Mouse (Mus musculus) hindbrain, postnatal 0 days (tissue): ENCODE data around the gene Idnk. TPM values are rescaled to one million over a fixed set of nuclear protein-coding genes. Genes with fewer than 3 reads are reported as not detected.

ENCODE experiments used
- ATAC-seq: fragments of 200-750 bp; cut with Nextera tagmentation; 2 replicates; pipeline ENCODE4 v1.8.0; 2017; ENCODE audit warnings: mild to moderate bottlenecking, moderate TSS enrichment, moderate library complexity
- DNase-seq: peaks from one replicate; pipeline ENCODE4 v3.0.0-alpha.2; 2015; ENCODE audit warnings: low spot score
- H3K27ac ChIP-seq: fragments of 300-500 bp; sonication (generic); 2 replicates; pipeline ENCODE4 v1.5.1; 2014; ENCODE audit warnings: mild to moderate bottlenecking
- H3K27me3 ChIP-seq: fragments of 300-500 bp; sonication (generic); 2 replicates; pipeline ENCODE4 v1.6.1; 2014; ENCODE audit warnings: low read length, mixed read lengths; ENCODE audit not compliant: insufficient read depth
- H3K36me3 ChIP-seq: fragments of 300-500 bp; sonication (generic); 2 replicates; pipeline ENCODE4 v1.6.1; 2014; ENCODE audit warnings: low read length, mixed read lengths; ENCODE audit not compliant: insufficient read depth
- H3K4me1 ChIP-seq: fragments of 300-500 bp; sonication (generic); 2 replicates; pipeline ENCODE4 v1.6.1; 2014; ENCODE audit warnings: antibody characterized with exemption, low read length, mixed read lengths; ENCODE audit not compliant: insufficient read depth
- H3K4me2 ChIP-seq: fragments of 300-500 bp; sonication (generic); 2 replicates; pipeline ENCODE4 v1.6.1; 2014; ENCODE audit warnings: low read depth, mild to moderate bottlenecking, low read length, moderate library complexity, mixed read lengths
- H3K4me3 ChIP-seq: fragments of 300-500 bp; sonication (generic); 2 replicates; pipeline ENCODE4 v1.5.1; 2014; ENCODE audit warnings: low read length
- H3K9ac ChIP-seq: fragments of 300-500 bp; sonication (generic); replicated peaks from 2 replicates; pipeline ENCODE4 v1.6.1; 2014; ENCODE audit warnings: mild to moderate bottlenecking, low read length, moderate library complexity, mixed read lengths
- H3K9me3 ChIP-seq: fragments of 300-500 bp; sonication (generic); 2 replicates; pipeline ENCODE4 v1.6.1; 2016; ENCODE audit warnings: low read length, mixed read lengths
- CTCF ChIP-seq: IDR thresholded peaks from 2 replicates; pipeline ENCODE4 v1.5.1; 2016; ENCODE audit warnings: antibody characterized with exemption, control low read depth, low read depth
- WGBS: fragments of 180-500 bp; shearing (Covaris S2); extraction: QIAGEN DNeasy Blood & Tissue Kit; methylation state at CpG from one replicate; pipeline ENCODE4 v1.1.7; 2014; 5-methylcytosine and 5-hydroxymethylcytosine counted together
- polyA plus RNA-seq: library from polyadenylated mRNA; unstranded; fragments of >200 nt; fragmentation: Nextera tagmentation; extraction: Ambion mirVana; gene quantifications from 2 replicates; pipeline ENCODE4 v1.2.1, GENCODE M21; 2015
- total RNA-seq: library from RNA; depleted of rRNA; stranded (reverse); fragments of >200 nt; gene quantifications from 2 replicates; pipeline ENCODE4 v1.2.3, GENCODE M21; 2014

Idnk gene
- total and polyA plus RNA-seq, 2 experiments from 2014 or later = 20.6 to 55.3 TPM

DNA sequence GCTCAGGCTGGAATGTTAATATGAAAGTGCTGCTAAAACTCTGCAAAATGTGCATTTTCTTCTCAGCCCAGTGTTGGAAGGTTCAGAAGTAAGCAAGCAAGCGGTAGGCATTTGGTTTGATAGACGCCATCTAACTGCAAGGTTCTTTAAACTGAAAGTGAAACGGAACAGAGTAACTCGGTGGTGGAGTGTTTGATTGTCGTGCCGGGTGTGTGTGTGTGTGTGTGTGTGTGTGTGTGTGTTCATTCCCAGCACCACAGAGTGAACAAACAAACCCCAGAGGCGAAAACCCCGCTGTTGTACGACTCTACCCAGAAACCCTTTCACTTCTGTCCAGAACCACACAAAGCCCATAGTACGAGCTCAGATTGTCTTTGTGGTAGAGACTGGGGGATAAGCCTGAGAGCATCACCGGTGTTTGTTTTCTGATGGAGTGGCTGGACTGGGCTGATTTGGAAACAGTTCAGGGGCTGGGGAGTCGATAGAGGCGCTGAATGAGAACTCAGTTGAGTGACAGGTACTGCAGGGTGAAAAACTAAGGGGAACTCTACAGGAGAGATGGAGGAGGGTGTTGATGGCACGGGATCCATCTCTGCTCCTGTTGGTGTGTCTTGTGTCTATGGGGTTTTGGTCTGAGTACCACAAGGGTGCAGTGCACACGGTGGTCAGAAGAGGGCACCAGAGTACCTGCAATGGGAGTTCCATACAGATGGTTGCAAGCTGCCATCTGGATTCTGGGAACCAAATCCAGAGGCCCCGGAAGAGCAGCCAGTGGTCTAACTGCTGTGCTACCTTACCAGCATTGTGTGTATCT is 857 bp downstream of the Idnk start:
- H3K36me3 ChIP-seq = peaks cover 11% of the 10 kb centered on the region; the same call in 1 of the 2 replicates
- ATAC-seq (peak; percentile 84), DNase-seq (peak; percentile 95)
- 0 out of 2 replicates have a peak, but pooled peaks cover 4% of the 10 kb centered on the region for H3K4me1 ChIP-seq
- H3K27ac ChIP-seq = peak overlapping the region; percentile 75
- H3K9me3 ChIP-seq = no peaks in the 10 kb centered on the region
- H3K4me2 ChIP-seq = peak overlapping the region; percentile 99
- peak overlapping the region; percentile 72 for H3K9ac ChIP-seq
- WGBS = 4% methylated on average over 16 of the region's 16 CpGs
- H3K4me3 ChIP-seq = peak overlapping the region; percentile 78
- peak; percentile 96 for TF ChIP-seq CTCF
- H3K27me3 ChIP-seq = no peaks in the 10 kb centered on the region

DNA sequence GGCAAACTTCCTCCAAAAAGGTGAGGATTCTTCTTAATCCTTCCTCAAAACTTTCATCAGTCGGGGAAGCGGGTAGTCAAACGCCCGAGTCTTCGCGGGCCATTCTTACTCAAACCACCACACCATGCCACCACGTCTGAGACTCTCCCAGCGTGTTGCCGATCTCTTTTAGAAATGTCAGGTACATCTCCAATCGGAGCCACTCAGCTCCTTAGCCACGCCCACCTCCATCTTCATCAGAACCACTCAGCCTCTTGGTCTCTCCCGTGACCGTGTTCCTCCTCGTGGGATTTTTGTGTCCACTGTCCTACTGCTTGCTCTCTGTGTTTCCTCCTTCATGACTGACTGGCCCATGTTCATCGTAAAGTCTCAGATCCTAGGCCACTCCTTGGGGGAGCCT is 3.3 kb downstream of the Idnk start:
- 0 out of 2 replicates have a peak, but pooled peaks cover 4% of the 10 kb centered on the region for H3K4me1 ChIP-seq
- ATAC-seq = no peak
- H3K4me3 ChIP-seq = no peak overlapping the region
- DNase-seq = no peak
- H3K36me3 ChIP-seq = peaks cover 11% of the 10 kb centered on the region; the same call in 1 of the 2 replicates
- no peaks in the 10 kb centered on the region for H3K27me3 ChIP-seq
- H3K9me3 ChIP-seq = no peaks in the 10 kb centered on the region
- H3K27ac ChIP-seq = no peak overlapping the region
- H3K4me2 ChIP-seq = no peak overlapping the region
- H3K9ac ChIP-seq = no peak overlapping the region
- 96% methylated on average over 15 of the region's 15 CpGs for WGBS
- TF ChIP-seq CTCF = no peak

DNA sequence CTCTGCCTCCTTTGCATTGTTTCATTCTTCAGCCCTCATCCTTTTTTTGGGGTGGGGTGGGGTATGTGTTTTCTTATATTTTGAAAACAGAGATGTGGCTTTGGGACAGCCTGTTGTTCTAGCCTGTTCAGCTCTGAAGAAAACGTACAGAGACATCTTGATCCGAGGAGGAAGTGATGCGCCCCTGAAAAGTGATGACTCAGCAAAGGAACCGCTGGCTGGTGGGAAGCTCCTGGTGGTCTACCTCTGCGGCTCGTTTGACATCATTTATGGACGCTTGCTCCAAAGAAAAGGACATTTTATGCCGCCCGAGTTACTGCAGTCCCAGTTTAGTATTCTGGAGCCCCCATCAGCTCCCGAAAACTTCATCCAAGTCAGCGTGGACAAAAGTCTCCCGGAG is 5.9 kb downstream of the Idnk start:
- no peaks in the 10 kb centered on the region for H3K9me3 ChIP-seq
- TF ChIP-seq CTCF = no peak
- DNase-seq (no peak), ATAC-seq (no peak)
- no peak overlapping the region for H3K9ac ChIP-seq
- no peak overlapping the region for H3K4me3 ChIP-seq
- H3K27me3 ChIP-seq = no peaks in the 10 kb centered on the region
- H3K4me1 ChIP-seq = no peaks in the 10 kb centered on the region
- peaks cover 11% of the 10 kb centered on the region; the same call in 1 of the 2 replicates for H3K36me3 ChIP-seq
- 97% methylated on average over 12 of the region's 12 CpGs for WGBS
- no peak overlapping the region for H3K27ac ChIP-seq
- no peak overlapping the region for H3K4me2 ChIP-seq

DNA sequence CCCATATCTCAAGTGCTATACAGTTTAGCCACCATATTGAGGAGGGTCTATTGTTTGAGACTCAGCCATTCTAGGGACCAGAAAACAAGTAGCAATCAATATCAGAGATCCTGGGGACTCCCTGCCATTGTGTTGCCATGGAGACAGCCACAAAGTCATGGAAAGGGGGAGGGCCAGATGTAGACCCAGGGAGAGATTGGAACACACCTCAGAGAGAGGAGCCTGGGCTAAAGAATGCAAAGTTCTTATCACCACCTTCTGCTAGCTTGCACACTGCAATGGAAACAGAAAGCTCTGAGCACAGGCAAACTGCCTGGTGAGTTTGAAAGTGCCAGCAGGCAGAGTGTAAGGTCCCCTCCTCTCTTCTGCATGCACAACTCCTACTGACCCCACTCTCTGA is 10.7 kb downstream of the Idnk start:
- no peak overlapping the region for H3K4me2 ChIP-seq
- no peaks in the 10 kb centered on the region for H3K4me1 ChIP-seq
- no peak overlapping the region for H3K4me3 ChIP-seq
- DNase-seq (no peak), ATAC-seq (0 out of 2 replicates have a peak, but pooled peaks have one; percentile 24)
- no peaks in the 10 kb centered on the region for H3K9me3 ChIP-seq
- no peak overlapping the region for H3K27ac ChIP-seq
- H3K36me3 ChIP-seq = peaks cover 6% of the 10 kb centered on the region; the same call in 1 of the 2 replicates
- TF ChIP-seq CTCF = no peak
- no peaks in the 10 kb centered on the region for H3K27me3 ChIP-seq
- H3K9ac ChIP-seq = no peak overlapping the region

DNA sequence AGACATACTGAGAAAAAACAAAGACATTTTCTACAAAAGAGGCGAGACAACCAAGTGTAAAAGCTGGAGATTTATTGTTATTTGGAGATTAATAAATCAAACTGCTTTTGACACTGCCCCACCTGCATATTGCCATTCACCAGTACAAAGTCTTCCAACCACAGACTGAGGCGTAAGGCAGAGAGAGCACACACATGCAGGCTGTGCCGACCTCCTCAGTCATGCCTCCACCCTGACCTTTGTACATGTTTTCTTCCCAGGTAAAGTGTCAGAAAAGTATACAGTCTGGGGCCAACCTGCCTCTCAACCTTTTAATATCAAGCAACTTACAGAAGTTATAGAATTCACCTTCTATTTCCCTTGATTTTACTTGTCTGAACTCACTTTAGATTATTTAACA is 18.7 kb downstream of the Idnk start:
- peaks cover 22% of the 10 kb centered on the region; the same call in 1 of the 2 replicates for H3K36me3 ChIP-seq
- WGBS = 90% methylated on average over 3 of the region's 3 CpGs
- H3K4me3 ChIP-seq = no peak overlapping the region
- H3K4me1 ChIP-seq = no peaks in the 10 kb centered on the region
- H3K27me3 ChIP-seq = no peaks in the 10 kb centered on the region
- no peak overlapping the region for H3K27ac ChIP-seq
- no peak for TF ChIP-seq CTCF
- H3K9me3 ChIP-seq = no peaks in the 10 kb centered on the region
- no peak overlapping the region for H3K4me2 ChIP-seq
- ATAC-seq (no peak), DNase-seq (no peak)
- no peak overlapping the region for H3K9ac ChIP-seq

DNA sequence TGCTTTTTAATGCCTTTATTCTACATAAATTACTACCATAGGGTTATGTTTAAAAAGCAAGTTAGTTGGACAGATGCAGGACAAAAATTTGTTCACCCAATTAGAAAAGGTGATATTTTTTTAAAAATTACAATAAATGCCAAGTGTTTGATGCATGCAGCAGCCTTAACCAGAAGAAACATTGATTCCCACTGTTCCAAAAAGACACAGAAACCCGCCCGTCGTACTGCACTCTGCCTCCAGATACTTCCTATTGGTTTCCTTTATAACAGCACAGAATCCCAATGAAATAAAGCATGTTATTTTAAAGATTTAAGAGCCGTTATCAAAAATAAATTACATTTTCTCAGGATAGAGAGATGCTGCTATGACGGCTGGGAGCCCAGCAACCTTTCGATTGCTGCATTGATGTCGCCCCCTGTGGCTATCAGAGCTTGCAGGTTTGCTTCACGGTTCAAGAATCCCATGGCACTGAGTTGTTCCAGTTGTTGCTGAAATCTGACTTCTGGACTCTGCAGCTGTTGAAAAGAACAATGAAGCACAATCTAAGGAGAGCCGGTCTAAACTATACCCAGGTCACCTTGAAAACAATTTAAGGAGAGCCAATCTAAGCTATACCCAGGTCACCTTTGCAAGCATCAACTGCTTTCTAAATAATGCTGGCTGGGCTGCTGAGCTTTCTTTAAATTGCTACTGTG is 20.2 kb downstream of the Idnk start:
- no peaks in the 10 kb centered on the region for H3K27me3 ChIP-seq
- no peak overlapping the region for H3K4me2 ChIP-seq
- no peak for ATAC-seq
- H3K9me3 ChIP-seq = no peaks in the 10 kb centered on the region
- H3K4me3 ChIP-seq = no peak overlapping the region
- WGBS = 76% methylated on average over 9 of the region's 9 CpGs
- no peak overlapping the region for H3K27ac ChIP-seq
- no peaks in the 10 kb centered on the region for H3K4me1 ChIP-seq
- DNase-seq = no peak
- no peak overlapping the region for H3K9ac ChIP-seq
- TF ChIP-seq CTCF = no peak
- H3K36me3 ChIP-seq = peaks cover 29% of the 10 kb centered on the region
